Mouse (Mus musculus) stomach, postnatal 0 days (tissue): ENCODE measurements at regions not wholly inside any gene's neighbourhood (a gene's known extent, or its start where the extent isn't known, plus 50 kb on each side); places are given as distances from the start of the nearest gene placed in this dataset.

Experiments
- ATAC-seq: fragments of 200-750 bp; cut with Nextera tagmentation; 2 replicates; pipeline ENCODE4 v1.8.0; 2017; ENCODE audit not compliant: low FRiP score, low TSS enrichment
- DNase-seq: peaks from one replicate; pipeline ENCODE4 v3.0.0-alpha.2; 2016; ENCODE audit warnings: low spot score
- H3K27ac ChIP-seq: fragments of 300-500 bp; sonication (generic); replicated peaks from 2 replicates; pipeline ENCODE4 v1.5.1; 2014; ENCODE audit warnings: mild to moderate bottlenecking, control low read depth
- H3K27me3 ChIP-seq: fragments of 300-500 bp; sonication (generic); 2 replicates; pipeline ENCODE4 v1.6.1; 2014; ENCODE audit warnings: low read length; ENCODE audit not compliant: control insufficient read depth, insufficient read depth
- H3K36me3 ChIP-seq: fragments of 300-500 bp; sonication (generic); 2 replicates; pipeline ENCODE4 v1.6.1; 2014; ENCODE audit warnings: low read length, mixed read lengths; ENCODE audit not compliant: control insufficient read depth, insufficient read depth
- H3K4me1 ChIP-seq: fragments of 300-500 bp; sonication (generic); replicated peaks from 2 replicates; pipeline ENCODE4 v1.6.1; 2014; ENCODE audit warnings: antibody characterized with exemption; ENCODE audit not compliant: control insufficient read depth, insufficient read depth
- H3K4me2 ChIP-seq: fragments of 300-500 bp; sonication (generic); replicated peaks from 2 replicates; pipeline ENCODE4 v1.6.1; 2014; ENCODE audit warnings: low read depth, mild to moderate bottlenecking, control low read depth, moderate library complexity
- H3K4me3 ChIP-seq: fragments of 300-500 bp; sonication (generic); 2 replicates; pipeline ENCODE4 v1.5.1; 2014; ENCODE audit warnings: low read depth, low read length, control low read depth
- H3K9ac ChIP-seq: fragments of 300-500 bp; sonication (generic); 2 replicates; pipeline ENCODE4 v1.6.1; 2014; ENCODE audit warnings: mild to moderate bottlenecking, low read length, control low read depth, mixed read lengths
- H3K9me3 ChIP-seq: fragments of 300-500 bp; sonication (generic); 2 replicates; pipeline ENCODE4 v1.6.1; 2016; ENCODE audit warnings: low read length; ENCODE audit not compliant: control insufficient read depth
- CTCF ChIP-seq: IDR thresholded peaks from 2 replicates; pipeline ENCODE4 v1.5.1; 2016; ENCODE audit warnings: antibody characterized with exemption, low read depth, mild to moderate bottlenecking, moderate library complexity
- EP300 ChIP-seq: optimal IDR thresholded peaks from 2 replicates; pipeline ENCODE3; 2016; ENCODE audit warnings: antibody characterized with exemption
- WGBS: fragments of 180-500 bp; shearing (Covaris S2); extraction: QIAGEN DNeasy Blood & Tissue Kit; methylation state at CpG from one replicate; pipeline ENCODE4 v1.1.7; 2014; 5-methylcytosine and 5-hydroxymethylcytosine counted together

- 0 out of 2 replicates have a peak, but pooled peaks have one; percentile 28 for ATAC-seq
Measured at GRCm38 (mm10) chr14:25345995-25346394, 113.0 kb upstream of the Zmiz1 start.

DNA sequence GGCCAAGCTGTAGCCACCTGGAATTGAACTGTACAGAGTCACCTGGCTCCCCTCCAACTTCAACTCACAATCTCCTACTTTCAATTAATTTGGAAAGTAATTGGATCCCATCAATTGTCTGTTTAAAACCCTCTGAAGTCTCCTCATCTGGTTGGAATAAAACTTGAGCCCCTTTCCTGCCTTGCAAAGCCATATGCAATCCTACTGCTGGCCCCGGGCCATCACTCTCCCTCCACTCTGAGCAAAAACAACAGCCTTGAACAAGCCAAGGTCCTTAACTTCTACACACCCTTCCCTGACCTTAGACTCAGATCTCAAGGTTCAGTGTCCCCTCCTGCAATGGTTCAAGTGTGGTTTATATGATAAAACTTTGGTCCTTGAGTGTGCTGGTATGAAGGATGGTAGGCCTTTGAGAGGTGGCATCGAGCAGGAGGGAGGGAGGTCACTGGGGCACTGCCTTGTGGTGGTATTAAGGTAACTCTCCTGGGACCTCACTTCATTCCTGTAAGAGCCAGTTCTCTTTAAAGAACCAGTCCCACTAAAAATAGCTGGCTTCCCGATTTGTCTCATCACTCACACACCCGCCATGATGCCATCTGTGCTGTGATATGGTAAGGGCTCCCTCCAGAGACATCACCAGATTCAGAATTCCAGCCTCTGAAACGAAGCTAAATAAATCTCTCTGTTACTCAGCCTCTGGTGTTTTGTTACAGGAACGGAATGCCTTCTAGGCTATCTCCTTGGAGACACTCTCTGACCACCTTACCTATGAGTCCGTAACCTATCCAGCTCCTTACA lies 112.0 kb upstream of the Zmiz1 start:
- no peaks in the 10 kb centered on the region for H3K4me1 ChIP-seq
- 80% methylated on average over 7 of the region's 7 CpGs for WGBS
- no peaks in the 10 kb centered on the region for H3K27me3 ChIP-seq
- H3K36me3 ChIP-seq: no peaks in the 10 kb centered on the region
- no peak for TF ChIP-seq CTCF
- no peak for TF ChIP-seq EP300
- H3K9ac ChIP-seq: no peak overlapping the region
- DNase-seq (no peak), ATAC-seq (no peak)
- H3K4me2 ChIP-seq: no peak overlapping the region
- H3K27ac ChIP-seq: no peak overlapping the region
- no peaks in the 10 kb centered on the region for H3K9me3 ChIP-seq
- H3K4me3 ChIP-seq: no peak overlapping the region

More at GRCm38 (mm10) chr14:25345995-25346394, 113.0 kb upstream of the Zmiz1 start:
- no peak for TF ChIP-seq EP300
- TF ChIP-seq CTCF: no peak
- WGBS: 39% methylated on average over 2 of the region's 2 CpGs
- peak; percentile 31 for DNase-seq
- Histone ChIP-seq H3K27me3 (no peaks in the 10 kb centered on the region), H3K9ac (no peak overlapping the region), H3K4me3 (no peak overlapping the region), H3K27ac (no peak overlapping the region), H3K4me2 (no peak overlapping the region), H3K4me1 (no peaks in the 10 kb centered on the region), H3K9me3 (no peaks in the 10 kb centered on the region), H3K36me3 (no peaks in the 10 kb centered on the region)

GRCm38 (mm10) chr14:25350282-25350964 lies 108.6 kb upstream of the Zmiz1 start:
- Histone ChIP-seq H3K27me3 (no peaks in the 10 kb centered on the region), H3K4me3 (no peak overlapping the region), H3K27ac (no peak overlapping the region), H3K4me1 (no peaks in the 10 kb centered on the region), H3K36me3 (no peaks in the 10 kb centered on the region), H3K4me2 (no peak overlapping the region), H3K9ac (no peak overlapping the region), H3K9me3 (no peaks in the 10 kb centered on the region)
- DNase-seq (no peak), ATAC-seq (no peak)
- 65% methylated on average over 9 of the region's 9 CpGs for WGBS
- no peak for TF ChIP-seq EP300
- TF ChIP-seq CTCF: no peak

DNA sequence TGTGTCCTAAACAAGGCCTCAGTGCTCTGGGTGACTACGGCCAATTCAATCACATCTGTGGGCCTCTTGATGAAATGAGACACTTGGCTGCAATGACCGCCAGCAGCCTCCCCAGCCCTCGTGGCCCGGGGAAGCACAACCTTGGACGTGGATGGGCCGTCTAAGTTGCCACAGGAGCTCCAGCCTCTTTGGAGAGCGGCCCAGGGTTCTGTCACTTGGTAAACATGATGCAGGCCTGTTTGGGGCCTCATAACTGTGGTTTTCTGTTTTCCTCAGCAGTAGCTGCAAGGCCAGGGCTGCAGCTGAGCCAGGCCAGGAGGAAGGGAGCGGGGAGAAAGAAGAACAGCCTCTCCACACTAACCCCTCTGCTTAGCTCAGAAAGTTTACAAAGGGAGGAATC lies 105.2 kb upstream of the Zmiz1 start:
- Histone ChIP-seq H3K27me3 (no peaks in the 10 kb centered on the region), H3K27ac (peak overlapping the region; percentile 50), H3K4me3 (no peak overlapping the region), H3K9me3 (no peaks in the 10 kb centered on the region), H3K36me3 (no peaks in the 10 kb centered on the region), H3K4me2 (no peak overlapping the region), H3K9ac (no peak overlapping the region), H3K4me1 (no peaks in the 10 kb centered on the region)
- TF ChIP-seq CTCF (no peak), EP300 (no peak)
- 42% methylated on average over 8 of the region's 8 CpGs for WGBS
- peak; percentile 34 for DNase-seq
- peak; percentile 50; the same call in 1 of the 2 replicates for ATAC-seq

GRCm38 (mm10) chr14:25354288-25354850 lies 104.6 kb upstream of the Zmiz1 start:
- 57% methylated on average over 7 of the region's 7 CpGs for WGBS
- no peaks in the 10 kb centered on the region for H3K9me3 ChIP-seq

GRCm38 (mm10) chr14:25357805-25358204 lies 101.2 kb upstream of the Zmiz1 start:
- DNase-seq: no peak
- no peaks in the 10 kb centered on the region for H3K36me3 ChIP-seq
- TF ChIP-seq EP300 (no peak), CTCF (no peak)
- 54% methylated on average over 9 of the region's 9 CpGs for WGBS
- no peak for ATAC-seq
- H3K4me1 ChIP-seq: peaks cover 4% of the 10 kb centered on the region
- H3K4me2 ChIP-seq: no peak overlapping the region
- H3K9me3 ChIP-seq: no peaks in the 10 kb centered on the region
- H3K27me3 ChIP-seq: no peaks in the 10 kb centered on the region
- no peak overlapping the region for H3K9ac ChIP-seq
- H3K4me3 ChIP-seq: no peak overlapping the region
- H3K27ac ChIP-seq: no peak overlapping the region

More at GRCm38 (mm10) chr14:25354288-25354850, 104.6 kb upstream of the Zmiz1 start:
- Histone ChIP-seq H3K4me2 (no peak overlapping the region), H3K4me3 (no peak overlapping the region), H3K27ac (peak overlapping the region; percentile 50), H3K9ac (0 out of 2 replicates have a peak overlapping the region, but pooled peaks have one; percentile 4), H3K4me1 (no peaks in the 10 kb centered on the region), H3K36me3 (no peaks in the 10 kb centered on the region), H3K27me3 (no peaks in the 10 kb centered on the region)
- no peak for TF ChIP-seq CTCF
- no peak for TF ChIP-seq EP300
- DNase-seq (no peak), ATAC-seq (no peak)
